Mouse (Mus musculus): ENCODE measurements around the gene Sorcs3. TPM values are rescaled to one million over a fixed set of nuclear protein-coding genes. Genes with fewer than 3 reads are reported as not detected.

Gene Sorcs3
- total and polyA plus RNA-seq, 3 experiments = not detected

- DNase-seq = no peak
Measured at GRCm38 (mm10) chr19:48706924-48707320, 501.1 kb downstream of the Sorcs3 start.

DNA sequence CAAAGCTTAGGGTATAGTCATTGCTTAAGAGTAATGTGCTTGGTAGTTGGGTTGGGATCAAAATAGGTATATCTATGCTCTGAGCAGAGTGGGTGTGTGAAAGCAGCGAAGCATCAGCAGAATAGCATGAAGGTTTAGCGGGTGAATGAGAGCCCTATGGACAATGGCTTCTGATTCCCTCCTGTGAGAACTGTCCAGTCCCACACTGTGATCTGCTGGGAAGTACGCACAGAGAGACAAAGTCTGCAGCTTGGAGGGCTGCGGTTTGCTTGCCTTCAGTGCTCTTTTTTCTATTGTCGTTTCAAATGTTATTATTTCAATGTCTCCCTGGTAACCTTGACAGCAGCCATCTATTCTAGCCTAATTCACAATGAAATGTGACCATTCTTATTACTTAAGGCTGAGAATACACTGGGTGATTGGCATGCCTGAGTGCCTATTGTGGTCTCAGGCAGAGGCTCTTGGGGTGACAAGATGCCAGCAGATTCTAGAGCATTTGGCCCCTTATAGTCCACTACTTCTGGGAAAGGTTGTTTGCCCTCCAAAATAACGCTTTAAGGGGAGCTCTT lies 520.1 kb downstream of the Sorcs3 start:
- no peak for DNase-seq

DNA sequence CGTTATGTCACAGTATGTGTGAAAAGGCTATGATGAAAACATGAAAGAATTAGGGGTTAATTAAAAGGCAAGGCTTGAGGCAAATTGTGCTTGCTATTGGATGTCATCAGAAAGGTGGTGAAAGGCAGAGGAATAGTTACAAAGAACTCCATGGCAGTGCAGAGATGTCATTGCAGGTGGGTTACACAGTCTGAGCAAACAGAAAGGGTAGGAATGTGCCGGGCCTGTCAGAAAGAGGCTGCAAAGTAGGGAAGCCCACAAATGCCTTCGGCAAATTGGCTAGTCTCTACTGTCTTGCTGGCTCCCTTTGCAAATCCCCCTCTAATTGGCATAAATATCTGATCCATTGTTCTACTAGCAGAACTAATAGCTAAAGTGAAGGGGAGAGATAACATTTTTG lies 521.2 kb downstream of the Sorcs3 start:
- no peak for DNase-seq

DNA sequence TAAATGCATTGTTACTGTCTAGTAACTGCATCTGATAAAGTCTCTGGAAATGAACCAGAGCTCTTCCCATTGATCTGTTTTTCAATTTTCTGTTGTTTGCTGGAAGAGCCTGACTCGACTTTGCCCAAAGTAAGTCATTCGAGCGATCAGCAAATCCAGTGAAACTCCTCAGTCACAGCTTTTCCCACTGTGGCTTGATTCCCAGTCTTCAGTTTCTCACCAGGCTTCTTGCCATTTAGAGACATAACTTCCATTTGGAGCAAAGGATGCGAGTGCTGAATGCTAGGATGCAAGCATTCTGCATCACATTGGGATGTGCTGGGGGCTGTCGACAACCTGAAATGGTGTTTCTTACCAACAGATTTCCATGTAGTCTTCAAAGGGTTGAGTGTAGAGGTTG lies 521.8 kb downstream of the Sorcs3 start:
- DNase-seq = no peak

DNA sequence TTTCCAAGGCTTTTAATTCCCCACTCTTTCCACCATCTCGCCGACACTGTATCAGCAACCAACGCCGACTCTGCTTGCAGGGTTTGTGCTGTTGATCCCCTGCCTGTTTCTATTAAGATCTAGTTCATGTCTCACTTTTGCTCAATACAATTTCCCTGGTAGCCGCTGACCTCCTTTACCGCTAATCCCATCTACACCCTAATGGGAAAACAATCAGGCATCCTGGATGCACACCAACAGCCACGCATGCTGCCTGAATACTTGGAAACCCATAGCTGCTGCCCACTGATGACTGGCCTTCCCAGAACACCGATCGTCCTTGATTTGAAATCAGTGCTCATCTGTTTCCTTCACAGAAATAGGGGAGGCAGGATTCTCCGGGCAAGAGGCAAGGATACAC lies 525.9 kb downstream of the Sorcs3 start:
- DNase-seq = no peak

DNA sequence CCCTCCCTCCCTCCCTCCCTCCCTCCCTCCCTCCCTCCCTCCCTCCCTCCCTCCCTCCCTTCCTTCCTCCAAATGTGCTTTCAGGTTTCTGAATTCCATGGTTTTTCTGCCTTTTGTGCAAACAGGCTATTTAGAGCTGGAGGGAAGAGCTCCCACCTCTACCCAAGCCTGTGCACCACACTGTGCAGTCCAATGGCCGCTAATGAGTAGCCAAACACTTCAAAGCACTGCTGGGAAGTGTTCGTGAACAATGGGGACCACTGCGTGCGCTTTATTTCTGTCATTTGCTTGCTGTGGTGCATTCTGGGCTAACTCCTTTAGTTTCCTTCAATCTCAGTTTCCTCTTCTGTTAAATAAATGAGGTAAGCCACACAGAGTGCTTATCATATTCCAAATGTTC lies 528.5 kb downstream of the Sorcs3 start:
- no peak for DNase-seq

DNA sequence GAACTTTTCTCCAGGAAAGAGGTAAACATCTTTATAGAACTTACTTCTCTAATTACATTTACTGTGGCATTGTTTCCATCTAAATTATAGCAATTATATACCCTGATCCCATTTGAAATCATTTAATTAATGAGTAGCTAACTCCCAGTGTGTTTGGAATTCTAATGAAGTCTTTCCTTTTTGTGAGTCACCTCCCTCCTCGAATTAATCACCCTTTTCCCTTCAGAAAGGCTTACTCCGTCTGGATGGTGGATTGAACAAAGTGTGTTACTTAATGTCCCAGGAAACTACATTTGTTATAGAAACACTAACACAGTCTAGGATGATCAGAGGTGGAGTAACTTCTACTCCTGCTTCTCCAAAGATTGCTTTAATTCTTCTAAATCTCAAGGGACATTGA lies 531.7 kb downstream of the Sorcs3 start:
- no peak for DNase-seq

GRCm38 (mm10) chr19:48755156-48755555 lies 549.3 kb downstream of the Sorcs3 start:
- no peak for DNase-seq

DNA sequence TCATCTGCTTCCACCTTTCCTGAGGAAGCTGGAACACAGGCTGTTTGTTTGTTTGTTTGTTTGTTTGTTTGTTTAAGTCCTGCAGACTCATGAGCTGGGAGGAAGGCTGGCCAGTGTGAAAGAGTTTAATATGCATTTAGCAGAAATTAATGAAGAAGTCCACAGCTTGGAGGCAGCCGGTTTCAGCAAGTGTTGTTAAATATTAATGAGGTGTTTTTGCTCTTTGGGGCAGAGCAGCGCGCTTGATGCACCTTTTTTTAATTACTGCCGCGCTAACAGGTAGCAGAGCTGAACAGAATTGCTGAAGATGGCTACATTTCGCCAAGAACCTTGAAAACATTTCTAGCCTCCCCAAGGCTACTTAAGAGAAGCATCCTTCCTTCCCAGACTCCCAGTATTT lies 551.0 kb downstream of the Sorcs3 start:
- no peak for DNase-seq

GRCm38 (mm10) chr19:48766524-48766923 lies 560.7 kb downstream of the Sorcs3 start:
- no peak for DNase-seq

DNA sequence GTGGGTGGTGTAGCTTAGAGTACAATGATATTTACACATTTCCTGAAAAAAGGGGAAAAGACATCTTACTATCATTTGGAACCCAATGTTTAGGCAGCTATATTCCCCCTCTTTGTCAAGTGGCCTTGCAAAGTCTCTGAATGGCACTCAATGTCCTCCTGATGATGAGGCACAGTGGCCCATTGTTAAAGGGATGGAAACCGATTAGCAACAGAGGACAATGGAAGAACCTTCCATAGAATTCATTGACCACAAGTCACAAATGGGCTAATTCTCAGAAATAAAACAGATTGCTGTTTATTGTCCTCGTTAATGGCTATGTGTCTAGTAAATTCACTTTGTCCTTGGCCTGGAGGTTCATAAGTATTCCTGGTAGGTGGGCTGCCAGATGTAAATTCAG lies 565.7 kb downstream of the Sorcs3 start:
- no peak for DNase-seq

DNA sequence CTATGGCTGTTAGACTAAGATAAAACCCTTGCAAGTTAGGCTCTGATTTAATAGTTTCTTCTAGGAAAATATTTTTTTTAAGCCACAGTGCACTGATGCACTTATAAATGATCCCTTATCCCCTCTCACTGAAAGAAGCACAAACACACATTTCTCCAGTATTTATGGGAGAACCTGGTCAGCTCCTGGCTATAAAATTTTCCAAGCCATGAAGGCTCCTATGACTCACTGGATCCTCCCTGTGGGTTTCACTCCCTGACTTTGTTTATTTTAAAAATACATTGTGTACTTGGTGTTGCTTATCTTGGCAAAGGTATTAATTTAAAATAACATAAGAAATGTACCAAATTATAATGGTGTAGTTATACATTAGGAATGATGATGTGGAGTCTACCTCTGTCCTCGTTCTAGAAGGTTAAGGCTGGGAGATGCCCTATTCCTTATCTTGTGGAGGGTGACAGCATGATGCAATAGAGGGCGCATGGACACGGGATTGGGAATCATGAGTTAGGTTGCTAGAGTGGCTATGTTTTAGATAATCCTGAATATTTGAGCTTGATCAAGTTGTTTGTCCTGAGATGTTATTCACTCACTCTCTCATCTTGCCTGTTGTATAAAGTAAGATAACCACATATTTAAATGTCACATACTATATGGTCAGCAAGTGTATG lies 573.4 kb downstream of the Sorcs3 start:
- DNase-seq = no peak

DNA sequence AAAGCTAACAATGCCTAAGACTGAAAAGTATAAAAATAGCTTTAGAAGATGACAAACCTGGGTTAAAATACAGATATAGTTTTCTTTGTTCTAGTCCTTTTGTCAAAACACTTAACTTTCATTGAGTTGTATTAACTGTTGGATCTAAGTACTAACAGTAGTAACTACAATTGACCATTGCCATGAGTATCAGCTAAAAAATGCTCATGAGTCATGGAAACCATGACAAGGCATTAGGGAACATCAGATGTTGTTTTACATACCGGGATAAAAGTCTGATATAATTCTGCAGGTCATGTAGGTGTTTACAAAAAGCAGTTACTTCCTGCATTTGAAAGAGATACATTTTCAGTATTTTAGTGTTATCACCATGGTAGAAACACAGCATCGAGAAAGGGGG lies 575.0 kb downstream of the Sorcs3 start:
- DNase-seq = no peak

GRCm38 (mm10) chr19:48782024-48782721 lies 576.3 kb downstream of the Sorcs3 start:
- no peak for DNase-seq

GRCm38 (mm10) chr19:48787269-48787668 lies 581.4 kb downstream of the Sorcs3 start:
- DNase-seq = no peak

GRCm38 (mm10) chr19:48804546-48804945 lies 598.7 kb downstream of the Sorcs3 start:
- no peak for DNase-seq

- DNase-seq = no peak
Measured at GRCm38 (mm10) chr19:48811541-48811940, 605.7 kb downstream of the Sorcs3 start.

DNA sequence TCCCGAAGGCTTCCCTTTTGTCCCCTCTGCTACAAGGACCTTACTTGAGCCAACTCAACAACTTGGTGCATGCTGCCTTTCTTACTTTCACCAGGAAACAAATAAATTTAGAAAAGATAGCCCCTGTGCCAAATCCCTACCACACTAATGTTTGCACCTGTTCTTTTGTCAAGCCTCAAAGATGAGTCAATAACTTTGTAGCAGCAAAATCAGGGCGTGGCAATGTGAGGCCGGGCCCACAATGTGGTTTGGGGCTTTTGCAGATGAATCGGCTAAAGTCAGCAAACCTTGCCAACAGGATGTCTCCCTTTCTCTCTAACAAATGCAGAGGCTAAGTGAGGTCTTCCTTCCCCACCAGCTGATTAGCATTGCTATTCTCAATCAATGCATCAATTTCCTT lies 608.0 kb downstream of the Sorcs3 start:
- no peak for DNase-seq

GRCm38 (mm10) chr19:48815064-48815463 lies 609.2 kb downstream of the Sorcs3 start:
- no peak for DNase-seq

DNA sequence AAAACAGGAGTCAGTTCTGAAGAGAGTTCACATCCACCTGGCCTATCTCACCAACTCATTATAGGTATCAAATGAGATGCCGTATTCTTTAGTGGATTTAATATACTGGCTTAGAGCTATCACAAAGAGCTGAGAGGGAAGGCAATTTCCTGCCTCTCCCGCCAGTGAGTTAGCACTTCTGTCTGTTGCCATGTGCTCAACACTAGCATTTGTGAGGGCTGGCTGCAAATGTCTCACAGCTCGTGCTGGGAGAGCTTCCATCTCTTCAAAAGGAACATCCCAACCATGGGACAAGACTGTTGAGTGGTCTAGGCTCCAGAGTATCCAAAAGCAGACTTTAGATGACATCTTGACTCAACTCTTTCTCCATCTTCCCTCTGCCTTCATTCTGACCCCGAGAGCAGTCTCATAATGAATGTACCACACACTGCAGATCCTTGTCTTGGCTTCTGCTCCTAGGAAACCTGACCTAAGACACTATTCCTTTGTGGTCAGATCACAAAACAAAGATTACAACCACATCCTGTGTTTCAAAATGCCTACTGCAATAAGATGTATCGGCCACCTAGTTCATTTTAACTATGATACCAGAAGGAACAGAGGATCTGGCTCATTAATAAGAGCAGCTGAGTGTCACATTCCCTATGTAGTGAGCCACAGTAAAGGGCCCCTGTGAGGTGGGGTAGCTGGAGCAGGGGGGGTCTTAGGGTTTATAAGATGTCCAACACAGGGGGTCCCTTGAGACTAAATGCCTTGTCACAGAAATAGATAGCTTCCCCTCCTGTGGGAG lies 614.9 kb downstream of the Sorcs3 start:
- no peak for DNase-seq

GRCm38 (mm10) chr19:48821283-48821715 lies 615.5 kb downstream of the Sorcs3 start:
- no peak for DNase-seq

GRCm38 (mm10) chr19:48834342-48834741 lies 628.5 kb downstream of the Sorcs3 start:
- no peak for DNase-seq

- no peak for DNase-seq
Measured at GRCm38 (mm10) chr19:48839418-48839817, 633.6 kb downstream of the Sorcs3 start.
